Mouse (Mus musculus): ENCODE measurements at regions not wholly inside any gene's neighbourhood (a gene's known extent, or its start where the extent isn't known, plus 50 kb on each side); places are given as distances from the start of the nearest gene placed in this dataset.

GRCm38 (mm10) chr5:6344751-6345150 lies 595.6 kb upstream of the Steap1 start:
- no peak for TF ChIP-seq CTCF (IDR thresholded peaks at IDR 0.05; ENCODE audit: low read depth, low read length)
- no peak for TF ChIP-seq POLR2A (IDR thresholded peaks at IDR 0.05; ENCODE audit: insufficient read depth, low read length)
